ENCODE assay signal across 15 mouse cellular contexts in the genomic region with DNA sequence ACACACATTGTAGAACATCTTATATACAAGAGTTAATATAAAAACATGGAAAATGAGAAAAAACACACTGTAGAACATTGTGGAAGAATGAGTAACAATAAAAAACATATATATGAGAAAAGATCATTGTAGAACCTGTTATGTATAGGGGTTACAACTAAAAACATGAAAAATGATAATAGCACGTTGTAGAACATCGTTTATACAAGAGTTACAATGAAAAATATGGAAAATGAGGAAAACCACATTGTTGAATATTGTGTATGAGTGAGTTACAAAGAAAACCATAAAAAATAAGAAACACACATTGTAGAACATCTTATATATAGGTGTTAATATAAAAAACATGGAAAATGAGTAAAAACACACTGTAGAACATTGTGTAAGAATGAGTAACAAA.
"Had no signal": no experiment of that assay in that cellular context is flagged by ENCODE, and none has a peak within 500 bp of the region (broad histone marks: within the 10 kb centered on the region; RNA-seq: fewer than 3 reads in every experiment).

No protein-coding gene starts in this region.

- H3K9me3 ChIP-seq: limb, embryonic 15.5 days; liver, embryonic 12.5 days; megakaryocyte, embryonic 14.5 days; midbrain, embryonic 12.5 days; neural tube, embryonic 15.5 days; stomach, embryonic 15.5 days had no signal

- H3K36me3 ChIP-seq: limb, embryonic 15.5 days; liver, embryonic 12.5 days; midbrain, embryonic 12.5 days; neural tube, embryonic 15.5 days; stomach, embryonic 15.5 days had no signal

- H3K4me3 ChIP-seq: left cerebral cortex, adult 2 months; limb, embryonic 15.5 days; liver, embryonic 12.5 days; megakaryocyte, embryonic 14.5 days; midbrain, embryonic 12.5 days; neural tube, embryonic 15.5 days; stomach, embryonic 15.5 days had no signal

- H3K4me1 ChIP-seq: limb, embryonic 15.5 days; liver, embryonic 12.5 days; megakaryocyte, embryonic 14.5 days; midbrain, embryonic 12.5 days; neural tube, embryonic 15.5 days; stomach, embryonic 15.5 days had no signal

- H3K9ac ChIP-seq: limb, embryonic 15.5 days; liver, embryonic 12.5 days; lung, embryonic 14.5 days; midbrain, embryonic 12.5 days; neural tube, embryonic 15.5 days; stomach, embryonic 15.5 days had no signal

- DNase-seq: kidney, postnatal 10 days; kidney, postnatal 4 days; lung, embryonic 14.5 days; lung, postnatal 14 days; right cerebral cortex, postnatal 14 days; thymus, adult 2 months; thymus, postnatal 25 days had no signal

- H3K27ac ChIP-seq: left cerebral cortex, adult 2 months; limb, embryonic 15.5 days; liver, embryonic 12.5 days; macrophage; midbrain, embryonic 12.5 days; neural tube, embryonic 15.5 days; stomach, embryonic 15.5 days had no signal
